Mouse (Mus musculus): Measurements from ENCODE around the gene Axin1.

DNA sequence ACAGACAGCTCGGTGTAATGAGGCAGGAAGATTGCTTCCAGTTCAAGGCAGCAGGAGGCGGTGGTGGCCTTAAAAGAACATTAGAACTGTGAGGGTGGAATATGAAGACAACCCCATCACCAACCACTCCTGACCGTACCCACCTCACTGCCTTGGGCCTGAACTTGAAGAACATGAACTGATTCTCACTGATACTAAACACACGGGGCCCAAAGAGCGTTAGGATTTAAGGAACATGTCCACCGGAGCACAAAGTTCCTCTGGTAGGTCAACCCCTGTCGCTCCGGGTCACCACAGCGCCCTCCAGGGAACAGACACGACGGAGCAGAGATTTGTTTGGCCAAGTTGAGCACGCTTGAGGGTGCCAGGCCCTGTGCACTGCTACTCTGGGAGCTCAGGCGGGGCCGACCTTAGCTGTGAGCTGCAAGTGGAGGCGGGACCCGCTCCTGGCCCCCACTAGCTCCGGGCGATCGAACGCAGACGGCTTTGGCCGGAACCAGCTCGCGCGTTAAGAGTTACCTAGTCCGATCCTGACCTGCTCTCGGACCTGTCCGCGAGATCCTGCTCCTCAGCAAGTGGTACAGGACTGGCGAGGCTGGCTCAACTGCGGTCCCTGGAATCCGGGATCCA is 105.1 kb downstream of the Axin1 start:
- TF ChIP-seq GATA1 (IDR thresholded peaks at IDR 0.05; ENCODE audit: low read length) (no peak), TAL1 (IDR thresholded peaks at IDR 0.05; ENCODE audit: low read length) (no peak)

Data from erythroblast, embryonic 14.5 days (primary cell).